Mouse (Mus musculus) lung, embryonic 15.5 days (tissue): ENCODE results near the gene Gm9508. TPM values are rescaled to one million over a fixed set of nuclear protein-coding genes. Genes with fewer than 3 reads are reported as not detected.

Source experiments
- ATAC-seq: fragments of 200-750 bp; cut with Nextera tagmentation; 2 replicates; pipeline ENCODE4 v1.8.0; 2017; ENCODE audit warnings: moderate number of reproducible peaks, borderline replicate concordance; ENCODE audit not compliant: low FRiP score, low TSS enrichment; ENCODE audit errors: extremely low read depth
- H3K27ac ChIP-seq: fragments of 300-500 bp; sonication (generic); 2 replicates; pipeline ENCODE4 v1.5.1; 2015; ENCODE audit warnings: moderate library complexity, mild to moderate bottlenecking, inconsistent platforms
- H3K27me3 ChIP-seq: fragments of 300-500 bp; sonication (generic); 2 replicates; pipeline ENCODE4 v1.6.1; 2015; ENCODE audit warnings: inconsistent platforms
- H3K36me3 ChIP-seq: fragments of 300-500 bp; sonication (generic); 2 replicates; pipeline ENCODE4 v1.6.1; 2015; ENCODE audit warnings: inconsistent platforms
- H3K4me1 ChIP-seq: fragments of 300-500 bp; sonication (generic); 2 replicates; pipeline ENCODE4 v1.6.1; 2015; ENCODE audit warnings: inconsistent platforms
- H3K4me2 ChIP-seq: fragments of 300-500 bp; sonication (generic); 2 replicates; pipeline ENCODE4 v1.6.1; 2015; ENCODE audit warnings: inconsistent platforms, mild to moderate bottlenecking, moderate library complexity
- H3K4me3 ChIP-seq: fragments of 300-500 bp; sonication (generic); 2 replicates; pipeline ENCODE4 v1.5.1; 2015; ENCODE audit warnings: mild to moderate bottlenecking, inconsistent platforms
- H3K9ac ChIP-seq: fragments of 300-500 bp; sonication (generic); 2 replicates; pipeline ENCODE4 v1.6.1; 2015; ENCODE audit warnings: inconsistent platforms
- H3K9me3 ChIP-seq: fragments of 300-500 bp; sonication (generic); 2 replicates; pipeline ENCODE4 v1.6.1; 2016; ENCODE audit warnings: inconsistent platforms
- WGBS: fragments of 180-500 bp; shearing (Covaris S2); methylation state at CpG from one replicate; pipeline ENCODE4 v1.1.7; 2015; 5-methylcytosine and 5-hydroxymethylcytosine counted together
- polyA plus RNA-seq: library from polyadenylated mRNA; unstranded; fragments of >200 nt; fragmentation: Nextera tagmentation; extraction: Ambion mirVana; gene quantifications from 2 replicates; pipeline ENCODE4 v1.2.1, GENCODE M21; 2015

Gm9508 gene
- polyA plus RNA-seq, 1 experiment from 2014 or later = not detected

- no peaks in the 10 kb centered on the region for H3K36me3 ChIP-seq
- no peak for ATAC-seq
- H3K27me3 ChIP-seq = peaks cover 5% of the 10 kb centered on the region; the same call in 1 of the 2 replicates
- no peak overlapping the region for H3K9ac ChIP-seq
- no peaks in the 10 kb centered on the region for H3K9me3 ChIP-seq
- no peak overlapping the region for H3K4me3 ChIP-seq
- H3K27ac ChIP-seq = no peak overlapping the region
- H3K4me1 ChIP-seq = 0 out of 2 replicates have a peak, but pooled peaks cover 4% of the 10 kb centered on the region
- H3K4me2 ChIP-seq = no peak overlapping the region
- WGBS = 57% methylated on average over 8 of the region's 8 CpGs
Measured at GRCm38 (mm10) chr10:77666342-77666741, 30.7 kb downstream of the Gm9508 start.

- no peak for ATAC-seq
- H3K36me3 ChIP-seq = no peaks in the 10 kb centered on the region
- WGBS = 36% methylated on average over 43 of the region's 43 CpGs
- H3K27ac ChIP-seq = no peak overlapping the region
- H3K4me2 ChIP-seq = no peak overlapping the region
- no peak overlapping the region for H3K9ac ChIP-seq
- 0 out of 2 replicates have a peak, but pooled peaks cover 4% of the 10 kb centered on the region for H3K4me1 ChIP-seq
- H3K9me3 ChIP-seq = no peaks in the 10 kb centered on the region
- H3K27me3 ChIP-seq = peaks cover 5% of the 10 kb centered on the region; the same call in 1 of the 2 replicates
- H3K4me3 ChIP-seq = no peak overlapping the region
Measured at GRCm38 (mm10) chr10:77663949-77664665, 32.9 kb downstream of the Gm9508 start.

- peak; percentile 71; the same call in 1 of the 2 replicates for ATAC-seq
- Histone ChIP-seq H3K4me2 (no peak overlapping the region), H3K36me3 (no peaks in the 10 kb centered on the region), H3K9ac (no peak overlapping the region), H3K9me3 (no peaks in the 10 kb centered on the region), H3K27ac (no peak overlapping the region), H3K4me1 (peaks cover 9% of the 10 kb centered on the region; the same call in 1 of the 2 replicates), H3K27me3 (no peaks in the 10 kb centered on the region), H3K4me3 (no peak overlapping the region)
- WGBS = 47% methylated on average over 15 of the region's 15 CpGs
Measured at GRCm38 (mm10) chr10:77658286-77658994, 38.6 kb downstream of the Gm9508 start.

- Histone ChIP-seq H3K9ac (no peak overlapping the region), H3K9me3 (no peaks in the 10 kb centered on the region), H3K36me3 (no peaks in the 10 kb centered on the region), H3K4me1 (peaks cover 4% of the 10 kb centered on the region; the same call in 1 of the 2 replicates), H3K4me3 (no peak overlapping the region), H3K4me2 (no peak overlapping the region), H3K27ac (no peak overlapping the region), H3K27me3 (no peaks in the 10 kb centered on the region)
- no peak for ATAC-seq
- 84% methylated on average over 9 of the region's 9 CpGs for WGBS
Measured at GRCm38 (mm10) chr10:77652046-77652445, 45.0 kb downstream of the Gm9508 start.

GRCm38 (mm10) chr10:77647901-77648300 lies 49.1 kb downstream of the Gm9508 start:
- H3K27ac ChIP-seq = no peak overlapping the region
- 83% methylated on average over 8 of the region's 8 CpGs for WGBS
- H3K4me3 ChIP-seq = no peak overlapping the region
- peaks cover 4% of the 10 kb centered on the region; the same call in 1 of the 2 replicates for H3K4me1 ChIP-seq
- no peak overlapping the region for H3K4me2 ChIP-seq
- ATAC-seq = no peak
- no peak overlapping the region for H3K9ac ChIP-seq
- no peaks in the 10 kb centered on the region for H3K9me3 ChIP-seq
- no peaks in the 10 kb centered on the region for H3K27me3 ChIP-seq
- H3K36me3 ChIP-seq = peaks cover 40% of the 10 kb centered on the region

- Histone ChIP-seq H3K4me1 (peaks cover 4% of the 10 kb centered on the region; the same call in 1 of the 2 replicates), H3K4me2 (no peak overlapping the region), H3K27me3 (no peaks in the 10 kb centered on the region), H3K4me3 (no peak overlapping the region), H3K27ac (no peak overlapping the region), H3K9ac (no peak overlapping the region), H3K36me3 (peaks cover 43% of the 10 kb centered on the region), H3K9me3 (no peaks in the 10 kb centered on the region)
- 71% methylated on average over 1 of the region's 1 CpGs for WGBS
- no peak for ATAC-seq
Measured at GRCm38 (mm10) chr10:77647461-77647860, 49.6 kb downstream of the Gm9508 start.

Other genes with a start within 250 kb of the Gm9508 start
- 35.1 and 38.0 TPM in 2 replicates for gene Fam207a, start 181.4 kb downstream of the Gm9508 start, polyA plus RNA-seq
- gene Itgb2, start 167.0 kb downstream of the Gm9508 start, polyA plus RNA-seq = 3.7 and 5.3 TPM in 2 replicates
- gene Pttg1ip, start 115.5 kb downstream of the Gm9508 start, polyA plus RNA-seq = 118 and 122 TPM in 2 replicates
- 350 and 361 TPM in 2 replicates for gene Sumo3, start 91.1 kb downstream of the Gm9508 start, polyA plus RNA-seq
- gene Gm49325, start 91.0 kb downstream of the Gm9508 start, polyA plus RNA-seq = 0.99 and 1.9 TPM in 2 replicates
- 73.8 and 74.3 TPM in 2 replicates for gene Ube2g2, start 75.0 kb downstream of the Gm9508 start, polyA plus RNA-seq
- gene Tspear, start 10.7 kb downstream of the Gm9508 start, polyA plus RNA-seq = 0.08 and 0.19 TPM in 2 replicates
- not detected in 2 replicates for gene Gm19402, start 6.5 kb downstream of the Gm9508 start, polyA plus RNA-seq
- gene Gm10272, start 9.4 kb upstream of the Gm9508 start, polyA plus RNA-seq = not detected in 2 replicates
- gene Gm10024, start 14.2 kb upstream of the Gm9508 start, polyA plus RNA-seq = not detected in 2 replicates
- gene Gm10142, start 18.6 kb upstream of the Gm9508 start, polyA plus RNA-seq = not detected in 2 replicates
- gene Krtap12-1, start 23.4 kb upstream of the Gm9508 start, polyA plus RNA-seq = not detected in 2 replicates
- not detected in 2 replicates for gene Gm10100, start 29.3 kb upstream of the Gm9508 start, polyA plus RNA-seq
- not detected in 2 replicates for gene Gm18596, start 45.4 kb upstream of the Gm9508 start, polyA plus RNA-seq
- not detected in 2 replicates for gene Gm9736, start 54.1 kb upstream of the Gm9508 start, polyA plus RNA-seq
- gene Gm3233, start 62.4 kb upstream of the Gm9508 start, polyA plus RNA-seq = not detected in 2 replicates
- gene Gm3238, start 74.1 kb upstream of the Gm9508 start, polyA plus RNA-seq = not detected in 2 replicates
- not detected in 2 replicates for gene Gm7138, start 79.7 kb upstream of the Gm9508 start, polyA plus RNA-seq
- gene Gm3250, start 85.3 kb upstream of the Gm9508 start, polyA plus RNA-seq = not detected in 2 replicates
- gene Gm7137, start 91.0 kb upstream of the Gm9508 start, polyA plus RNA-seq = not detected in 2 replicates
- gene Gm9639, start 97.8 kb upstream of the Gm9508 start, polyA plus RNA-seq = not detected in 2 replicates
- not detected in 2 replicates for gene Gm19668, start 101.9 kb upstream of the Gm9508 start, polyA plus RNA-seq
- gene Gm9507, start 114.6 kb upstream of the Gm9508 start, polyA plus RNA-seq = not detected in 2 replicates
- gene Gm2696, start 117.4 kb upstream of the Gm9508 start, polyA plus RNA-seq = not detected in 2 replicates
- not detected in 2 replicates for gene Krtap10-4, start 129.9 kb upstream of the Gm9508 start, polyA plus RNA-seq
- not detected in 2 replicates for gene Krtap10-10, start 138.7 kb upstream of the Gm9508 start, polyA plus RNA-seq
- not detected in 2 replicates for gene Gm36176, start 149.6 kb upstream of the Gm9508 start, polyA plus RNA-seq
- gene Gm10318, start 155.6 kb upstream of the Gm9508 start, polyA plus RNA-seq = not detected in 2 replicates
- not detected in 2 replicates for gene Gm3285, start 164.7 kb upstream of the Gm9508 start, polyA plus RNA-seq
- gene Lrrc3, start 205.3 kb upstream of the Gm9508 start, polyA plus RNA-seq = 4.5 TPM in 2 replicates